Mouse (Mus musculus) ES-E14 (cell line): ENCODE measurements around the gene Clstn2. TPM values are rescaled to one million over a fixed set of nuclear protein-coding genes. Genes with fewer than 3 reads are reported as not detected.

Source experiments
- DNase-seq: peaks from one replicate; pipeline ENCODE4 v3.0.0-alpha.2; 2013; ENCODE audit warnings: low read depth, low spot score
- H3K27ac ChIP-seq: 2 replicates; pipeline ENCODE4 v1.5.1; 2012; ENCODE audit warnings: low read depth, mild to moderate bottlenecking, low read length, moderate library complexity, mixed read lengths; ENCODE audit not compliant: poor library complexity, insufficient read depth, severe bottlenecking
- H3K36me3 ChIP-seq: 2 replicates; pipeline ENCODE4 v1.6.1; 2012; ENCODE audit warnings: mild to moderate bottlenecking, low read length, moderate library complexity, mixed read lengths; ENCODE audit not compliant: control insufficient read depth, poor library complexity, insufficient read depth, severe bottlenecking
- H3K4me1 ChIP-seq, 2 experiments: fragments of 150-350 bp in 1 of 2; sonication (generic) in 1 of 2; 2 replicates each; pipeline ENCODE4 v1.6.1; 2012; ENCODE audit warnings: low read length in 2 of 2, mild to moderate bottlenecking in 1 of 2, mixed read lengths in 1 of 2; ENCODE audit not compliant: control insufficient read depth in 2 of 2, insufficient read depth in 2 of 2, poor library complexity in 1 of 2
- H3K4me3 ChIP-seq, 2 experiments: fragments of 150-350 bp in 1 of 2; sonication (generic) in 1 of 2; 2 replicates each; pipeline ENCODE4 v1.5.1; 2012; ENCODE audit warnings: low read length in 2 of 2, low read depth in 1 of 2, mild to moderate bottlenecking in 1 of 2, mixed read lengths in 1 of 2; ENCODE audit not compliant: insufficient read depth in 1 of 2, poor library complexity in 1 of 2, severe bottlenecking in 1 of 2
- H3K9ac ChIP-seq: 2 replicates; pipeline ENCODE4 v1.6.1; 2012; ENCODE audit warnings: low read depth, mild to moderate bottlenecking, low read length, mixed read lengths; ENCODE audit not compliant: poor library complexity, insufficient read depth, severe bottlenecking
- H3K9me3 ChIP-seq: fragments of 150-350 bp; sonication (generic); 2 replicates; pipeline ENCODE4 v1.6.1; 2012; ENCODE audit warnings: low read depth, mild to moderate bottlenecking, low read length; ENCODE audit not compliant: control insufficient read depth, insufficient read depth
- CHD2 ChIP-seq: IDR thresholded peaks from 2 replicates; pipeline ENCODE4 v1.6.1; 2014; ENCODE audit warnings: mild to moderate bottlenecking, low read depth, low read length, inconsistent platforms
- HCFC1 ChIP-seq: IDR thresholded peaks from 2 replicates; pipeline ENCODE4 v1.6.1; 2012; ENCODE audit warnings: low read length, inconsistent platforms, borderline replicate concordance; ENCODE audit not compliant: insufficient read depth
- MAFK ChIP-seq: IDR thresholded peaks from 2 replicates; pipeline ENCODE4 v1.6.1; 2014; ENCODE audit warnings: mild to moderate bottlenecking, low read depth, low read length, inconsistent platforms; ENCODE audit not compliant: insufficient read depth
- ZC3H11A ChIP-seq: IDR thresholded peaks from 2 replicates; pipeline ENCODE4 v1.6.1; 2012; ENCODE audit warnings: low read depth, mild to moderate bottlenecking, inconsistent platforms, low read length, borderline replicate concordance
- ZNF384 ChIP-seq: IDR thresholded peaks from 2 replicates; pipeline ENCODE4 v1.6.1; 2012; ENCODE audit warnings: low read depth, low read length, inconsistent platforms
- in situ Hi-C, 2 experiments: fragments of 600-800 bp; cut with MboI; formaldehyde crosslinking; loops; one replicate each; pipeline ENCODE4 v1.15.1; 2025; ENCODE audit warnings: low sequenced_read_pairs in 2 of 2, inconsistent platforms in 1 of 2; ENCODE audit not compliant: unreplicated experiment in 2 of 2
- total RNA-seq: library from RNA; depleted of rRNA; stranded (reverse); fragments of 300-350 nt; gene quantifications from 2 replicates; pipeline ENCODE4 v1.2.3, GENCODE M21; 2012

Clstn2 gene
- total RNA-seq, 1 experiment, result 0.89 TPM

DNA sequence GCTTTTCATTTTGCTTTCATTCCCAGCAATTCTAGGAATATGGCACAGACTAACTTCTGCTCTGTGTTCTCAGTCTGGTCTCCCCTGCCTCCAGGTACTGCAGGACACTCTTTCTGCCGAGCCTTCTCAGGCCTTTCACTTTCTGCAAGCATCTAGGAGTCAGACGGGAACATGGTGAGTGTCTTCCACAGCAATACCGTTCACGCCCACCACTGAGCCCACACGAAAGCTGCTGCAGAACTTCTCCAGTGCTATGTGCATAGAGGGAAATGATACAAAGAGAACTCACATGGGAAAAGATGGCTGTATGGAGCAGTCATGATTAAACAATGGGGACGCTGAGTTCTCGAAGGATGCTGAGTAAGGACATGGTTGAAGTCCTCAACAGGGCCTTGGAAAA is 604.9 kb downstream of the Clstn2 start:
- in situ Hi-C loops, result no loop called here

DNA sequence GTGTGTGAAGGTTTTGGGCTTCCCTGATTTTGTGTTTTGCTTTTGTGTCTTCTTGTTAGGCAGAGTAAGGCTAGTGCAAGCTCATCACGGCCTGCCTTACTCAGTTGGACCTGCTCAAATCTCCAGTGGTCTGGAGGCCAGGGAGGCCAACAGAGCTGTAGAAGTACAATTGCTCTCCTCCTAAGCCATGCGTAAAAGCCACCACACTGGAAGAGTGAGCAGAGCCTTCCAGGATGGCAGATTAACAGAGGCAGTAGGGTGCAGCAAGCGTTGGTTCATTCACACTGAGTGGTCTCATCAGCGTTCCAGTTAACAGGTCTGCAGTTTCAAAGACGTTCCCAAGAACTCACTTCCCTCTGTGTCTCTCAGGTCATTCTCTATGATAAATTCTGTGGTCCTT is 612.1 kb downstream of the Clstn2 start:
- no peak for DNase-seq
- H3K27ac ChIP-seq, result no peak overlapping the region
- H3K9ac ChIP-seq, result no peak overlapping the region
- in situ Hi-C loops, result no loop called here
- H3K4me3 ChIP-seq, result no peak overlapping the region
- H3K36me3 ChIP-seq, result no peaks in the 10 kb centered on the region
- H3K9me3 ChIP-seq, result no peaks in the 10 kb centered on the region
- TF ChIP-seq ZNF384, result no peak
- no peak for TF ChIP-seq CHD2
- H3K4me1 ChIP-seq, result no peaks in the 10 kb centered on the region

More for the DNA sequence above, 604.9 kb downstream of the Clstn2 start:
- DNase-seq, result no peak
- no peak overlapping the region for H3K27ac ChIP-seq
- no peak for TF ChIP-seq ZC3H11A
- TF ChIP-seq HCFC1, result no peak
- TF ChIP-seq CHD2, result no peak
- TF ChIP-seq ZNF384, result no peak
- no peak for TF ChIP-seq MAFK
- no peaks in the 10 kb centered on the region for H3K36me3 ChIP-seq
- no peak overlapping the region for H3K9ac ChIP-seq
- H3K4me1 ChIP-seq, result no peaks in the 10 kb centered on the region
- H3K4me3 ChIP-seq, result no peak overlapping the region
- H3K9me3 ChIP-seq, result no peaks in the 10 kb centered on the region

DNA sequence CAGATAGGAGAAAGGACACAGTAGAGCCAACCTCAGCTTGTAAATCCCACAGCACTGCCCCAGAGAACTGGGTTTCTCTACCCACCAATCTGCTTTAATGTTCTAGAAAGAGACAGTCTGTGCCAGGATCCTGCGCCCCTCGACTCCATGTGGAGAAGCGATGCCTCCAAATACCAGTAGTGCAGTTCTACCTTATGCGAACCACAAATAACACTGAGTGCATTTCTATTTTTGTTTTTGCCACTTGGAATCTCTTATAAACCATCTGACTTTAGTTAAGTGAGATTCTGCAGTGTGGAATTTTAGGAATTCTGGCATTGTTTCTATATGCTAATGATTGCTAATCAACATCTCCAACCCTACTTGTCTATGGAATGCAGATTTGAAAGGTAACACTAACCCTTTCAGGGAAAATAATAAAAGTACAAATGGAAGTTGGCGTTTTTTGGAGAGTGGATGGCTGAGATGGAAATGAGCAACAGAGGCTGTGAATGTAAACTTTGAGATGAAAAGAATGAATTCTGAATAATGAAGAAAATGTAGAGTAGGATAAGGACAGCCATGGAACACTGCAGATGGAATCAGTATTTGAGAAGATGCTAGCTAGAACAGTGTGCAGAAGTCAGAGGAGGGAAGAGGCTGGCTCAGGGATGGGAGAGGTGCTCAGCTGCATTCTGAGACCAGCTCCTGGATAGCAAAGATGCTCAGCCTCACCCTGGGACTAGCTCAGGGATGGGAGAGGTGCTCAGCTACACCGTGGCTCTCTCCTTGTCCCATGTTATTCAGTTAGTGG is 617.9 kb downstream of the Clstn2 start:
- Histone ChIP-seq H3K9me3 (no peaks in the 10 kb centered on the region), H3K9ac (no peak overlapping the region), H3K36me3 (no peaks in the 10 kb centered on the region), H3K4me1 (no peaks in the 10 kb centered on the region), H3K4me3 (no peak overlapping the region), H3K27ac (no peak overlapping the region)
- in situ Hi-C loops, result no loop called here
- TF ChIP-seq HCFC1, result no peak
- no peak for TF ChIP-seq ZNF384
- no peak for TF ChIP-seq MAFK
- TF ChIP-seq ZC3H11A, result no peak
- no peak for TF ChIP-seq CHD2
- DNase-seq, result no peak

DNA sequence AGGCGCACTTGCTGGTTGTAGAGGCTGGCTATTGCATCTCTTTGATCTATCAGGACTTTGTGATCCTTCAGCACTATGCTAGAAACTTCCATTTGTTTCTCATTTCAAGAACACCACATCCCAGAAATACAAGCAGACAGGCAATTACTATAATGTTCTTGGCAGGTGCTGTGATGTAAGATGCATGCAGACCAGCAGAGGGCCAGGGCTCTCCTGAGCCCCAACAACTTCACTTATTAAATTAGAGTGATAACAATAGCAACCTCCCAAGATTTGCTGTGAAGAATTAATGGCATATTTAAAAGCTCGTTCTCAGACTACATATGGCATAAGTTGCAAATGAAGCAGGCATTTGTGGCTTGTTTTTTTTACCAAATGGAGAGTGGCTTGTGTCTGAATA is 624.8 kb downstream of the Clstn2 start:
- Histone ChIP-seq H3K9me3 (no peaks in the 10 kb centered on the region), H3K9ac (no peak overlapping the region), H3K27ac (no peak overlapping the region), H3K36me3 (no peaks in the 10 kb centered on the region), H3K4me3 (no peak overlapping the region), H3K4me1 (no peaks in the 10 kb centered on the region)
- no peak for DNase-seq
- in situ Hi-C loops, result no loop called here
- TF ChIP-seq ZNF384 (no peak), ZC3H11A (no peak), HCFC1 (no peak), MAFK (no peak), CHD2 (no peak)
